Mouse (Mus musculus) c-Kit-negative CD71-positive TER-119-positive erythroid progenitor cells, embryonic 14.5 days (primary cell): Measurements from ENCODE around the gene Slc25a23.

Experiments
- DNase-seq: peaks from one replicate; pipeline ENCODE4 v3.0.0-alpha.2; 2013; ENCODE audit warnings: low read depth, low spot score

Slc25a23 gene

DNA sequence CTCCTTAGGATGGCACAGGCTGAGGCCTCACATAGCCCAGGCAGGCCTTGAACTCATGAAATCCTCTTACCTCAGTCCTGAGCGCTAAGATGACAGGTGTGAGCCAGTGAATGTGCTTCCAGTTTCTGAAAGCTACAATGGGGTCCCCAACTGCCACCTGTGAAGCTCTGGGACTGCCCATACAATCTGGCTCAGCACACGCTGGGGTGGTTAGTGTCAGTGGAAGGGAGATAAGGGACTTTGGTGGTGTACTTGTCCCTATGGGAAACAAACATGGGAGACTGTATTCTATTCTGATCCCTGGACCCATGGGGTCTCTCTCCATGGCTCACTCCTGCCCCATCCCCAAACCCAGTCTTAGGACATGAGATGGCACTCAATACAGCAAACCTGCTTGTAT lies 40.0 kb downstream of the Slc25a23 start:
- DNase-seq = no peak

DNA sequence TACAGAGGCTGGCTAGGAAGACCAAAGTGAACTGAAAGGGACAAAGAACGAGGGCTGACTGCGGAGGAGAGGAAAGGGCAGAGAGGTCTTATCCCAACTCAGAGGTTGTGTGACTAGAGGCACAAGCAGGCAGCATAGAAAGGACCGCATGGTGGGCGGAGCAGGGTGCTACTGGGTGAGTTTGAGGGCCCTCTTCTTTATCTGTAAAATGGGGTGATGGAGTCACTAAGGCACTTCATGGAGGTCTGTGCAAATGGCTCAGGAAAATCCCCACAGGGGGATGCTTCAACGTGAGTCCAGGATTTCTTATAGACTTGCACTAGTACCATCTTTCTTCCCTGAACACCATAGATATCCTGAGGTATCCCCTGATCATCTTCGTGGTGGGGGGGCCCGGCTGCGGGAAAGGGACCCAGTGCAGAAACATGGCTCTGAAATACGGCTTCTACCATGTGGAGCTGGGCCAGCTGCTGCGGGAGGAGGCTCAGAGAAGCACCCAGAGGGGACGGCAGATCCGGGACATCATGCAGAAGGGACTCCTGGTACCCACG lies 47.3 kb downstream of the Slc25a23 start:
- DNase-seq = no peak

DNA sequence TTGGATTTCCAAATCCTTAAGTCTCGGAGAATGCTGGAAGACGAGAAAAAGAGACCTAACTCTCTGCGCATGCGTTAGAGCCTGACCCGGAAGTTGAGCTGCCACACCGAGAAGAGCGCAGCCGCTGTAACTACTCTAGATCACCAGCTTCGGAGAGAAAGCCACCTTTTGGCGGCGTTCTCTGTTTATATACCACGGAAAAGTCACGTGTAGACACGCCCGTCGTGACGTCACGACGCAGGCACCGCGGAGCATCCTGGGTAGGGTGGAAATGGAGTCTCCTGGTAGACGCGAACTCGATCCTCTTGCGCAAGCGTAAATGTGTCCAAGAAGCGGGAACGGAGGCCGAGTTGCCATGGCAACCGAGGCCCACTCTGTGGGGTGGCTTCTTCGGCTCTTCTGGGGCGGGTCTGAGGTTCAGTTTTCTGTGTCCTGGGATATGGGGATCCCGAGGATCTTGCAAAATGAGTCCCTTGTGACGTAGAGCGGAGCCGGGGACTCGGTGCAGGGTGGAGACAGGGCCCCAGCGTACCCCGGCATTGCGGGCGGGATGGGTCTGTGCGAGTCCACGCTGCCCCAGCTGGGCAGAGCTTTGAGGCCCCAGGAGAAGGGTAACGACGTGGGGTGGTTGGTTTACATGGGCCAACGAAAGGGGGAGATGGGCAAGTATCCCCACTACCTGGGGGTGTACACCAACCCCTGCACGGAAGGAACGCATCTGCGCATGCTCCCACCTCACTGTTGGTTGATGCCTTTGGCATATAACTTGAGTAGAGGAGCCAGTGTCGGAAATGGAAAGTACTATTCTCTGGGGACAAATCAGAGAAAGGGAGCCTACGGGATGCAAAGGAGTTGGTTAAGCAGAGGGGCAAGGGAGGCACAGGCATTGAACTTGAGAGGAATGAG lies 48.2 kb downstream of the Slc25a23 start, which contains the start of the genes Gtf2f1 and Gm17949:
Gene Gtf2f1, minus strand, starts transcription at position 53 of the 906 bp plus-strand sequence.
Gene Gm17949, plus strand, starts transcription at position 234 of the 906 bp plus-strand sequence.
- peak; percentile 97 for DNase-seq

- no peak for DNase-seq
Observed at GRCm38 (mm10) chr17:57010911-57011235, 48.8 kb downstream of the Slc25a23 start.

DNA sequence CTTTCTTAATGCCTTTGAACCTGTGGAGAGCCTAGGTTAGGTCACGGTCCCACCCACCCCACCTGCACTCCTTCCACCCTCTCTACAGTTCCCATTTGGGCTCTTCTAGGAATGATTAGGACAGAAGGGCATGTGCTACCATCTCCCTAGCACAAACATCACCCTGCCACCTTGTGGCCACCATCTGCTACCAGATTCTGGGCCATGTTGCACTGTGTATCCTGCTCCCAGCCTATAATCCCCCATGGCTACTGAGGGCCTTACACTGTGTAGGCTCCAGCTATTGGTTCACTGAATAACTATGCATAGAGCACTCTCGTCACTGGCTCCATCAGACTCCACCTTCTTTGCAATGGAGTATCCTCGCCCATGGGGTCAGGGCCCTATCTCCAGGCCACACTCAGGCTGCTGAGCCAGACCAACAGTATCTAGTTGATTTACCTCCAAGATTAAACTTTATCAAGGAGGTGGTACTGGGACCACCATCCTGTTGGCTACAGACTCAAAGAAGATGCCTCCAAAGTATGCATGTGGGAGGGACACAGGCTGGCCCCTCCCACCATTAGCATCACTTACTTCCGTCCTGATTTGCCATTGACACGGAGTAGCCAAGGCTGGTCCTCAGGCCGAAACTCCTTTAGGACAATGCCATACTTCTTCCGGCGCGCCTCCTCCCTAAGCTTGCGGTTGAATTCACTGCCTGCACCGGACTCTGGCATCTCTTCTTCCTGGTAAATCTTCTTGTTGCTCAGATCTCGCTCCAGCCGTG lies 52.3 kb downstream of the Slc25a23 start:
- no peak for DNase-seq

DNA sequence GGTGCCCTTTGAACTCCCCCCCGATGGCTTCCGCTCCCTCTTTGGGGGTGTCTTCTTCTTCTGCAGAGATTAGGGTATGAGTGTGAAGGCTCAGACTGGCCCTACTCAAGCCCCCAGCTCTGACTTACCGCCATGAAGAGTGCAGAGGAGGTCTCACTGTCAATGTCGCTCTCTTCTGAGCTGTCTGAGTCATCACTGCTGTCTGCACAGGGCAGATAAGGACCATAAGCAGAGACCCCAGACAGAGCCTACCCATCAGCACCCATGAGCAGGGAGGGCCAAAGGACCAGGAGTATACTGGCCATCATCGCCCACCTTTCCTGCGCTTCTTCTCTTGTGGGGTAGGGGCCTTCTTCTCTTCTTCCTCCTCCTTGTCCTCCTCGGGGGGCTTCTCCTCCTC lies 55.7 kb downstream of the Slc25a23 start:
- no peak for DNase-seq

DNA sequence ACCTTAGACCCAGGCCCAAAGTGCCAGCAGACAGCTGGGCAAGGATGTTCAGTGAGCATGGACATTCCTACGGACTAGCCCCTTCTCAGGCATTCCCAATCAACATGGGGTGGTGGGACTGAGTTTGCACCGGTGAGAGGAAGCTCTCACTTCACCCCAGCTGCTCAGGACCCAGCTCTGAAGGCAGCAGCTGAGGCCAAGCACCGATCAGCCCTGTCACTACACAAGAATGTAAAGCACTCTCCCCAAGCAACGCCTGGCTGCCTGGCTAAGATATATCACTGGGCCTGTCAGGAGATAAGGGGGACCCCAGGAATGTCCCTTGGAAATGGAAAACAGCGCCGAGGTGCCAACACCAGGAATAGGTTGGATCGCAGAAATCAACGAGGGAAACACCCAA lies 58.4 kb downstream of the Slc25a23 start:
- DNase-seq = no peak

- DNase-seq = no peak
Observed at GRCm38 (mm10) chr17:56999968-57000609, 59.6 kb downstream of the Slc25a23 start, which contains the start of gene Pspn. Gene Pspn, minus strand, starts transcription at chr17:57000018.

- DNase-seq = no peak
Observed at GRCm38 (mm10) chr17:56999414-56999813, 60.2 kb downstream of the Slc25a23 start.

DNA sequence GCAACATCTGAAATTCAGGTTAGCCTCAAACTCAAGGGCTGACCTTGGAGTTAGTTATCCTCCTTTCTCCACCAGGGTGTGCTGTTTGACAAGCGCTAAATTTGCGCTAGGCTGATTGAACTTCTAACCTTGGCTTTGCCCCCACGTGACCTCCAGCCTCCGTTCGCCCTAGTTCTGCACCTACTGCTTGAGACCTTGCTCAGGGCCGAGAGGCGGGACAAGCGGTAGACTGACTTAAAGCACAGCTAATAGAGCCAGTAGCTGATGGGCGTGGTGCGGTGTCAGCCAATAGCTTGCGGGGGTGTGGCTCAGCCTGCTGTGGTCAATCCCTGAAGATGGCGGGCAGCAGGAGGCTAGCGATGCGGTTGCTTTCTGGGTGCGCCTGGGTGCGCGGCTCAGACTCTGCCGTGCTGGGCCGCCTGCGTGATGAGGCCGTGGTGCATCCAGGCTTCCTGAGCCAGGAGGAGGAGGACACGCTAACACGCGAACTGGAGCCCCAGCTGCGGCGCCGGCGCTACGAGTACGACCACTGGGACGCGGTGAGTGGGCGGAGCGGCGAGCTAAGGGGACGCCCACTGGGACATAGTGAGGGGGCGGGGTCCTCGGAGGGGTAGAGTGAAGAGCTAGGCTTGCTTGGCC lies 62.5 kb downstream of the Slc25a23 start, which contains the start of gene Alkbh7:
Gene Alkbh7, plus strand, starts transcription at position 311 of the 639 bp plus-strand sequence.
- peak; percentile 97 for DNase-seq

GRCm38 (mm10) chr17:56996506-56996905 lies 63.2 kb downstream of the Slc25a23 start:
- DNase-seq = no peak

GRCm38 (mm10) chr17:56995046-56995445 lies 64.6 kb downstream of the Slc25a23 start:
- no peak for DNase-seq
